Mouse (Mus musculus): ENCODE data around the gene Gfral.

The Gfral gene

DNA sequence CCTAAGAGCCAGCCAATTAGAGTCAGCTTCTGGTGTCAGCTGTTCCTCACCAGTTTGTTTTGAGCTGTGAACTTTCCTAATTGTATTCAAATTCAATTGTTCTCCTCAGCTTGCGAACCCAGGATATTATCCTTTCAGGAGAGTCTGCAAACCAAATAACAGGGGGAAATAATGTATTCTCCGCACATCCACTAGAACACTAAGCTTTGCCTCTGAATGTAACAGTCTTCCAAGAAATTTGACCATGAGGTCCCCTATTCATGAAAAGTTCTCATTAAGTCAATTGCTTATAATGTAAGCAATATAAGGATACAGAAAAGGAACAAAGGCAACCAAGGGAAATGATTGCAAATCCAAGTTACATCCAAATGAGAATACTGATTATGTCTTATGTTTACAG is at the start of gene Gfral:
TSS of gene Gfral (minus strand) at position 101 of the 400 bp plus-strand sequence.
- DNase-seq (ENCODE audit: low read depth), result no peak

DNA sequence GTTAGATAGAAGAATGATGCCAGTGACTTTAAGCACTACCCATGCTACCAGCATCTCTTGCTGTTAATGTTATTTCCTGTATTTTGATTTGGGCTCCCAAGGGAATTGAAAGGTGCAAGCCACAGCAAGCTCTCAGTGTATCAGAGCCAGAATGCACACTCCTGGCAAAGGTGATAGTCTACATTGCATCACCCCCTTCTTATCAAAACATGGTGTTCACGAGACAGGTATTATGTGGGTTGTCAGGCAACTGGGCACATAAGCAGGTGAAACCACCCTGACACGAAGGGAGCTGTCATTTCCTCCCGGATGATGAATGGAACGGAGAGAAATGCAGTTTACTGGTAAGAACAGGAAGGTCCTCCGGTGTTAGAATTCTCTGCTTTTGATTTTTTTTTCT is 44.3 kb upstream of the Gfral start:
- no peak for DNase-seq (ENCODE audit: low read depth)

DNA sequence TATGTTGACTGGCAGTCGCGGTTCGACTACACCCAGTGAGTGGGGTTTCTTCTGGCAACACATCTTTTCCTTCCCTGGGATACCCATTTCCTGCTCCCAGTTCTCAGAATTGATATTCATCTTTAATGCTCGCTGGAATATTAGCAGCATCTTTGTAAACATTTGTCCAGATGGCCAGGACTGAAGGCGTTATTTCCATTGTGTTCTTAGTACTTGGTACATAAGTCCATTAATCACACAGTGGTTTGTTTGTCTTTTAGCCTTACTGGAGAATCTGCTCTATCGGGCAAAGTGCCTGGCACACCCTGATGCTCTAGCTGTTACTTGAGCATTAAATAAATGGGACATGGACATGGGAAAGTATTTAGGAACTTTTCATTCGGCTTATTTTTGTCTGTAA is 39.1 kb upstream of the Gfral start:
- DNase-seq (ENCODE audit: low read depth), result no peak

DNA sequence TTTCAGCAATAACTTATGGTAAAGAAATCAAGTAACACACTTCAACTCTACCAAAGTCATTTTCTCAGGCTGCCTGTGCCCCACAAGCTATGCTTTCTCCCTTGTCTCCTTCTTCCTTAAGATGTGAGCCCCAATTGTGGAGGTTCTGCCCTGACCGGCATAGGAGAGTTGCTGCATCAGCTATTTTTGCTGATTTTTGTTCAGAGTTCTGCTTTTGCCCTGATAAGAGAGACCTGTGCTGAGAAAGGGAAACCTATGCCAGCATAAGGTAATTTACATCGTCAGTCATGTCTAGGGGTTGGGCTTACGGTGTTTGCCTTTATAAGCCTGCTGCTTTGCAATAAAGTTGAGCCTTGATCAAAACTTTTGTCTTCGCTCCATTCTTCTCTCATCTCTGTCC is 38.7 kb upstream of the Gfral start:
- DNase-seq (ENCODE audit: low read depth), result no peak

DNA sequence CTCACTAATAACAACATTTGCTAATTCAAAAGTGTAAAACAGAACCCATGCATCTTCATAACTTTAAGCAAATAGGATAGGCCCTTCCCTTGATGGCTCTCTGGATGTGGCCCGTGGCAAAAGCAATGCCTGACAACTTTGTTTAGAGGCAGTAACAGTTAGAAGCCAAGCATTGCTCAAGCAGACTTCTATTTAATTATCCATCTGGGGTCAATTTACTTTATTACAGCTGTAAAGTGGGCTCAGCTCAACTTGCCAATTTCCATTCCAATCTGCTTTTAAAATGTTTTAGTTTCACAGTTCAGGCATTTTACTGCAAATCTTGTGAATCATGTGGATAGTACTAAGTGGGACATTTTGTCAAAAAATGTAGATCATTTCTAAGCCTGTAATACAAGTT is 28.9 kb upstream of the Gfral start:
- no peak for DNase-seq (ENCODE audit: low read depth)

DNA sequence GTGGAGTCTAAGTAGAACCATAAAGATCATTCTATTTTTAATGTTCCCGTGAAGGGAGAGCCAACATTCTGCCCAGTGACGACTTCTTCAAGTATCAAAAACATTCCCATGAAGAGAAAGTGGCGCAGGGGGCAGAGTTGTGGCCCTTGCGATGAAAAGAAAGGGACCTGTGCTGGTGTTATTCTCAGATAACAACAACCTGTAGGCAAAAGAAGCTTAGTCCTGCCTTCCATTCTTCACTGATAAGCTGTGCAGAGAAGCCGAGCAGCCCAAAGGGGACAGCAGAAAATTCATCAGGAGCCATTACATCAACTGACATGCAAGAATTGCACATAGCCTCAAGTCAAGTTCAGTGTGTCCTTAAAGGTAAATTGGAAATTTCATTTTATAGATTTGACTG is 24.5 kb upstream of the Gfral start:
- no peak for DNase-seq (ENCODE audit: low read depth)

DNA sequence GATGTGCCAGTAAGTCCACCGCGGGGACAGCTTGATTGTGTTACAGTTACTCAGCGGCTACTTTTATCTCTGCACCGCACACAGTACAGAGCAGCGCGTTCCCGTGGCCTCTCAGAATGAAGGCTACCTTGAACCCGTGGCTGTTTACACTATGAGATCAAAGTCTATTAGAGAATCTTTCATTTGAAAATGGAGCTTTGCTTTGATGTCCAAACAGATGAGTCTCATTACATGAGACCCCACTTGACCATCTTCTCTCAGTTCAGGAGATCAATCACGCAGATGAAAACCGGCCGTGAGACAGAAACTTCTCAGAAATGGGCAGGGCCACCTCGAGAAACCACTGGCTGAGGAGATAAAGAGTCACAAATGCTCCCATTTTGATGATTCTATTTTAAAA is 23.8 kb upstream of the Gfral start:
- DNase-seq (ENCODE audit: low read depth), result no peak

DNA sequence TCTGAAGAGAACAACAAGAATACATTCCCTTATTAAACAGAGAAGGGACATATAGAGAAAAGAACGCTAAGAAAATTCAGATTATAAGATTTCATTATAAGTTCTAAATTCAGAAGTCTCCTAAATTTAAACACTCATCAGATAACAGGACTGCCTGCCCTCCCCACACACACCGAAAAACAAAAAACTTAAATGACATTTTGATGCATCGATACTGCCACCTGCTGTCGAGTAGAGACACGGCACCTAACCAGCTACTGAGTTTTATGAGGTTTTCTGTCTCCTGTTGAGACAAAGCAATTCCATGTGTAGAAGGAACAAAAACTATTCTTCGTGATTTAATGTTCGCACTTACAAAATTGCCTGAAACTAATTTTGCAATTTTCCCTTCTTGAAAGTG is 23.2 kb upstream of the Gfral start:
- DNase-seq (ENCODE audit: low read depth), result peak; percentile 65

DNA sequence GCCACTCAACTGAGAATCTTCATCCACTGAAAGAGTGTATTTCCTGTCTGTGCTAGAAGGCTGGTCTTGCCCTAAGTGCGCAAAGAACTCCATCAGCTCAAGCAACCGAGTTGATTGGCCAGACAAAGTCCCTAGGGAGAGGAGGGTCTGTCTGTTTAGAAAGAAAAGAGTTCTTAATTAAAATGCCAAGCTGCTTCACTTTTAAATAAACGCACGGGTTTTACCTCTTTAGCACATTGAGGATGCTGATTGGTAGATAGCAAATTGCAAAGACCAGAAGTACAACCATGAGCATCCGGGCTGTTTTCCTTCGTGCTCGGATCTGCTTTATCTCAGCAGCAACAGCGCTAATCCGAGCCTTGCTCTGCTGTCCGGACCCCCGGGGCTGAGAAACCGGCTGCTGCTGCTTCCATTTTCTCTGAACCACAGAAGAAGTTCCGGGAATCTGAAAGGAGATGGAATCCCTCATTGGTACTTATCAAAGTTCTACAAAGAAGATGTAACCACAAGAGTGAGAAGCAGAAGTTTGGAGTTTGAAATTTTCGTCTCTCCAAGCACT is 22.6 kb upstream of the Gfral start:
- DNase-seq (ENCODE audit: low read depth), result no peak

DNA sequence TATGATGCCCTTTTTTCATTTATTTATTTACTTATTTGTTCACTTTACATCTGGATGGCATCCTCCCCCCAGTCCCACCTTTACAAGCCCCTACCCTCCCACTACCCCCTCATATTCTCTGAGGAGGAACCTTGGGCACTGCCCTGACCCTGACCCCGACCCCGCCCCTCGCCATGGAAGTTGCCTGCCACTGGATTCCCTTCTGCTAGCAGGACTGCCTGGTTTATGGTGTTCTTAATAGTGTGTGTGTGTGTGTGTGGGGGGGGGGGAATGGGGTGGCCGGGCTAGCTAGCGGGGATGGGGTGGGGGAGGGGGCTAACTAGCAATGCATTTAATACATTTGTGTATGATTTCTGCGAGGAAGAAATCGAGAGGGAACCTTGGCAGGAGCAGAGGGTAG is 21.4 kb upstream of the Gfral start:
- DNase-seq (ENCODE audit: low read depth), result no peak

DNA sequence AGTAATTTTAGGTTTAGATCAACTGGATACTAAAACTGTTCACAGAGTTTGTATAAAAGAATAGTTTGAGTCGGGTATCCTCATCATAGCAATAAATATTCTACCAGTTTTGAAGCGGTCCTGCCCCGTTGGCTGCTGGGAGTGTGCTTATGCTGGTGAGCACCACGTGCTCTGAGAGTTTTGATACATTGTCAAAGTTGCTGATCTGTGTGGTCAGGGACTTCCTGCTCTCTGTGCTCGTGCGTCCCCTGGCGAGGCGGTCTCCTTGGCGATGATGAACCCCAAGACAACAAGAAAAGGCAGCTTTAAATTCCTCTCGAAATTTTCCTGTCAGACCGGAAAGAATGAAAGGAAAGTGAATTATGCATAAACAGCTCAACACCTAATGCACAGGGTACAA is 16.9 kb upstream of the Gfral start:
- peak; percentile 27 for DNase-seq (ENCODE audit: low read depth)

DNA sequence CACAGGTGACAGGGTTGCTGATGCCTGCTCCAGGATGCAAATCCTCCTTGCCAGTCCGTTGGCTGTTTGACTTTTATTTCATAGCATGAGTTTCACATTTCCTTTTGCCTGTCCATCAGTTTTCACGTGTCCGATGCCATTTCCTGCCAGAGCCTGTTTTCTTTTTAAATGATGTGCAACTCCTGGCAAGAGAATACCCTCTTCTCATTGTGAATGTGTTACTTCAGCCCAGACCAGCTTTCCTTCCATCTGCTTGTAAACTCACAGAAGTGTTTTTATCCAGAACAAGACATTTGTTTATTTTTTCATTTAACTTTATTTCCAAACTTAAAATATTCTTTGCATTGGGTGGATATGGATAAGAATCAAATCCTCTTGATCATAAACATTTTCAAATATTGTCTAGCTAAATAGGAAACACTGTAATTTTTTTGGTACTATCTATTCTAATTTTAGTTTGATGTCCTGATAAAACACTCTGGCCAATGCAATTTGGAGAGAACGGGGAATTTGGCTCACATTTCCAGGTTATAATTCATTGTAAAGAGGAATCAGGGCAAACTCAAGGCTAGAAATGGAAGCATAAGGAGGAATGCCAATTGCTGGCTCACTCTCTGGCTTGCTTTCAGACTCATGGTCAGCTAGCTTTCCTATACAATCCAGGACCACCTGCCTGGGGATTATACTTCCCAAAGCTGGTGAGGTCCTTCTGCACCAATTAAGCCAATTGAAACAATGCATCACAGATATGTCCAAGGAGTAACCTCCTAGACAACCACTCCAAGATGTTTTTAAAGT is 3.9 kb upstream of the Gfral start:
- DNase-seq (ENCODE audit: low read depth), result no peak

DNA sequence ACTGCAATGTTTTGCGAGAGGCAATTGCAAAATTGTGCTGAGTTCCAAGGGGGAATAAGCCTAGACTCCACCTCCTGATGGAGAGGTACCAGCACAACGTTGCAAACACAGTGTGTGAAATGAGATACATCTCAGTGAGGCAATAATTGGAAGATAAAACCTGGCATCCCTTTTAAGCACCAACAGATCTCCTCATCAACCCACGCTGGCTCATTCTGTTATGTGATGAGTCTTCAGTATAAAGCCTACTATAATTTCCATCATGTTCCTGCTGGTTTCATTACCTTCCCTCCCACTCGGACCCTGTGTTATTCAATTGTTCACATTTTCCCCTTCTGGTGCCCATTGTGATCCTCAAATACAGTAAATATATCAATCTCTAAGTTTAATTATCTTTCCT is 1.2 kb upstream of the Gfral start:
- DNase-seq (ENCODE audit: low read depth), result no peak

DNA sequence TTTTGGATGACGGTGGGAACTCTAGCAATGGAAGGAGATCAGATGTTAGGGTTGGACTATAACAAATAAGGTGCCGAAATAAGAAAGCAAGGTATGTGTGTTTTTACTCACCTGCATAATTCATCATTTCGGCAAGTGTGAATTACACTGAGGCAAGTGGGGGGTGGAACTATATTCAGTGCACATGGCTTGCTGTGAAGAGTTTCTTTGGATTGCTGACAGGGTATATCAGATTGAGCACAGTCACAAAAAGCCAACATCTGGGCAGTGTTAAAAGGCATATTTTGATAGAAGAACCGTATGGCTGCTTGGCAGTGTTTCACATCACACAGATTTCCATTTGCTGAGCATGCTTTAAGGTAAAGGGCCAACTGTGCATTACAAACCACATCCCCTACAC is 16.5 kb downstream of the Gfral start:
- no peak for DNase-seq (ENCODE audit: low read depth)

DNA sequence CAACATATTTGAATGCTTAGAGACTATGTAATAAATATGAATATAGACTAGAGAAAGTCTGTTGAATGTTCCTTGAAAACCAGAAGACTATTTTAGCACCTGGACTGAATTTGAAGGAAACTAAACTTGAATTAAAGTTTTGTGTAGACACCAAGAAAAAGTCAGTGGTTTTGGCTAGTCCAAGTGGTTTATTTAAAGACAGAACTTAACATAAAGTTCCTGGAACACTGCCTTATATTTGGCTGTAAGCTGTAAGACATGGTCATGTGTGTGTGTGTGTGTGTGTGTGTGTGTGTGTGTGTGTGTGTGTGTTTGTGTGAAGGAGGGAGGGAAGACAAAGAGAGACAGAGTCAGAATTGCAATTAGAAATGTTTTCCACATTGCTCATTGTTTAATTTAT is 34.2 kb downstream of the Gfral start:
- no peak for DNase-seq (ENCODE audit: low read depth)

DNA sequence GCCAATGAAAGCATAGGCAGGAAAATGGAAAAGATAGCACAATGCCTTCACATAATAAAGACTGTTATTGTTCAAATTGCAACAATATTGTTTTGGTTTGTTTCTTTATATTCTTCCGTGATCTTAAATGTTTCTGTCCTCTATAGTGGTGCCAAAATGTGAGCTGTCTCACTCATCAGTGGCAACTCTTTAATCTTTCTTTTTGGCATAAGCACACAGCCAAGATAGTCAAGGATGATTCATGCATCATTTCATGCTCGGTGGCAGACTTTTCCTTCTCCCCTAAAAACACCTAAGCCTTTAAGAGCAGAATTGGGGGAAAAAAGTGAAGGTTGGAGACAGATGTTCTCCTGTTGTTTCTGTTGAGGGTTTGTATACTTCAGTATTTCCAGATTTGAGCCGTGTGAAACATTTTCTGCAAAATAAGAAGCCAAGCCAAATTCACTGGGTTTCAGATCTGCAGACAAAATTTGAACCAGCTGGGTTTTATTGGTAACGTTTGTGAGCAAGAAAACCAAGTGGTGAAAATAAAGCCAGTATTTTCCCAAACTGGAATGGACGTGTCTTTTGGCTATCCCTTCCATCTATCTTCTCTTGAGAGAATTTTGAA is 40.7 kb downstream of the Gfral start:
- no peak for DNase-seq (ENCODE audit: low read depth)

DNA sequence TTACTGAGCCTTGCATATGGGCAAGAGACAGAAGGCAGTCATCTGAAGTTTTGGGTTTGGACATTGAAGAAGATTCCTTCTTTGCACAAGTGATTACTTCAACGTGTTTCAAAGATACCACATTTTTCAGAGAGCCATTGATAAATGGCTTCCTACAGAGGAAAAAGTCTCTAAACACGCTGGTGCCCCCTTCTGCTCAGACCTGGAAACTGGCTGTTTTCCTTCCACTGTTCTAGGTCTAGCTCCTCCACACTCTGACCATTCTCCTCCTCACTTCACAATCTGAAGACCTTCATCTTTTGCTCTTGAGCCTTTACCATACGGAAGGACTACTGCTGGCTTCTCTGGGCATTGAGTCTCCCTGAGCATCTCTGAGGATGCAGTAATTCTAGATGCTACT is 45.1 kb downstream of the Gfral start:
- DNase-seq (ENCODE audit: low read depth), result peak; percentile 6

DNA sequence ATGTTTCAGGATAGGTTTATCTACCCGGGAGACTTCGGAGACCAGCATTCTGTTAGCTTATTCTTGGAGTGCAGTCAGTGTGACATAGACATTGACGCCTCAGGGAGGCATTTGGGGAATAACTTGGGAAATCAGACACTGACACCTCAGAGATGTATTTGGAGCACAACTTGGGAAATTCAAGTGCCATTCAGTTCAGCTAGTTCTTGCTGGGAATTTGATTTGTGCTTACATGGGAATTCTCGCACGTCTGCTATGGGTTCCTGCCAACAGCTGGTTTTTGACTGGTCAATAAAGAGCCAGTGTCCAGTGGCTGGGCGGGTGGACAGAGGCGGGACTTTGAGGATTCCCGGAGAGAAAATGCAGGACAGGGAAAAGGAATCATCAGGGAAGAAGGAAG is 51.0 kb downstream of the Gfral start:
- DNase-seq (ENCODE audit: low read depth), result no peak

DNA sequence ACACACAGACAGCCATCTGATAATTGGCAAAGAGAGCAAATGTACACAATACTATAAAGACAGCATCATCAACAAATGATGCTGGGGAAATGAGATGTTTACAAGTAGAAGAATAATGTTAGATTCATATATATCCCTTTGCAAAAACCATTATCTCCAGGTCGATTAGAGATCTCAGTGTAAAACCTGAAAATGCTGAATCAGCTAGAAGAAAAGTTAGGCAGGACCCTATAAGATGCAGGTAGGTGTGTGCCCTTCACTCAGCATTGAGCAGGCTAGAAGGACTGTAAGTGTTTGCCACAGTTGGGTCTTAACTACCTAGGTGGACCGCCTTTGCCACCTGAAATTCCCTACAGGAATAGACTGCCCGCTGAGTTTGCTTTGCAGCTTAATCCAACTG is 67.9 kb downstream of the Gfral start:
- DNase-seq (ENCODE audit: low read depth), result no peak

DNA sequence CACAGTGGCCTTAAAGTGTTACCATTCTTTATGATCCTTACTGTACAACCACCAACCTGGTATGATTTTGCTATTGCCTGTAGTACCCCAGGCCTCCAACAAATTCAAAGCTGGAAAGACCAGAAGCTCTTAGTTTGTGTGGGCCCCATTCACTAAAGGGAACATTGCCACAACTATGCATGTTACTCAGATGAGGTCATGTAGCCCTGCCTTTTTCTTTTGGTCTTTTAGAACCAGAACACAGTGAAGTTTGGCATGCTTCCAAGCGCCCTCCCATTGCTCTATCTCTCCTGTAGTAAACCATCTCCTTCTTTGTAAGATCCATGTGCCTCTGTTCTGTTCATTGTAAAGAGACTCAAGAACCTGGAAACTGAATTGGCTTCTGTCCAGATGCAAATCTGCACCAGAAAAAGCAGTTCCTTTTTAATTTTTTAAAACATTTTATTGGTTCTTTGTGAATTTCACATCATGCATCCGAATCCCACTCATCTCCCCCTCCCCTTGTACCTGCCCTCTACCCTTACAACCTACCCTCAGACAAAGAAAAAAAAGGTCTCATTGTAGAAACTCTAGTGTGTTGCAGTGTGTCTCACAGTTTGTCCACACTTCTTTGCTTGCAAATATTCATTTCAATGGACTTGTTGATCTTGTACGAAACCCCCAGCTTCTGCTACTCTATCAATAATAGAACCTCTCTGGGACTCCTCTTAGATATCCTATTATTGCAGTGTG is 74.9 kb downstream of the Gfral start:
- no peak for DNase-seq (ENCODE audit: low read depth)

DNA sequence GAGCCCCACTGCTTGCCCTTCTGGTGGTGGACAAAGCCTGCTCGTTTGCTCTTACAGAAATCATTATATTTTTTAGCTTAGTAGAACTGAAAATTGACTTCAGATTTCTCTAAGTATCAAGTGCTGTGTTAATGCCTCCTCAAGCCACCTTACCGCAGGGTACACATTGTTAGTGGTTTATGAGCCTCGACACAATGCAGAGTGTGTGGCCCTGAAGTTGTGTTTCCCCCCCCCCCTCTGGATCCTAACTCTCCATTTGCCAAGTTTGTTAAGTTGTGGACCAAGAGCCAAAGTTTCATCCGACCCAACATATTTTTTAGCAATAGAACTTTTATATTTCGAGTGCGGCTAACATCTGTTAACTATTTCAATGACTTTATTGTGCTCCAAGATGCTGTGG is 79.4 kb downstream of the Gfral start:
- DNase-seq (ENCODE audit: low read depth), result no peak

DNA sequence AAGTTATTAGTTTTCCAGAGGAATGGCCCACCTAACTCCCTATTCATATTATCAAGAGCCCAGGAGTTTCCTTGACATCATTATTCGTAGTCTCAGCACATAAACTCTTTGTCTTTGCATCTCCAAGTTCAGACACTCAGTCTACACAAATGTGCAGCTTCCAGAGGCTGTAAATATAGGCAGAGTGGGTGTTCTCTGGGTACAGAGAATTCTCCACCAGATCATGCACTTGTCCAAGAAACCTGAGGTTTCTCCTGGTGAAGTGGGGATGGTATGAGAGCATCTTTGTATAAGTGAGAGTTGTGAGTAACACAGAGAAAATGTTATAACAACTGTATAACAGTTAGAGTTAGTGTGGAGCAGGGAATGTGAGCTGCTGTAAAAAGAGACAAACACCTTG is 84.1 kb downstream of the Gfral start:
- DNase-seq (ENCODE audit: low read depth), result no peak

DNA sequence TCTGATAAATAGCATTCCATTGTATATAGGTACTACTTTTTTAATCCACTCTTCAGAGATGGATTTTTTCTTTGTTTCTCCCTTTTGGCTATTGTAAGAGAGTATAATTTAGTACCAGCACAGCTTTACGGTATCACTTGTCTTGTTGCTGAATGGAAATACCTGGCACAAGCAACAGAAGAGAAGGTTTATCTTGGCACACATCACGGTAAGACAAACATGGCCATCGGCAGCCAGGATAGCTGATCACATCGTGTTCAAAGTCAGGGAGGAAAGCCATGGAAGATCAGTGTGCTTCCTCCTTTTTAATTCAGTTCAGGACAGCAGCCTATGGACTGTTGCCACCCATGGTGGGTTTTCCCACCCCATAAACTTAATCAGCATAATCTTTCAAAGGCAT is 89.2 kb downstream of the Gfral start:
- DNase-seq (ENCODE audit: low read depth), result no peak
